Mouse (Mus musculus): ENCODE results near the gene Ntn3. TPM values are rescaled to one million over a fixed set of nuclear protein-coding genes. Genes with fewer than 3 reads are reported as not detected.

Gene Ntn3
- total RNA-seq, 2 experiments from 2014 or later: not detected

DNA sequence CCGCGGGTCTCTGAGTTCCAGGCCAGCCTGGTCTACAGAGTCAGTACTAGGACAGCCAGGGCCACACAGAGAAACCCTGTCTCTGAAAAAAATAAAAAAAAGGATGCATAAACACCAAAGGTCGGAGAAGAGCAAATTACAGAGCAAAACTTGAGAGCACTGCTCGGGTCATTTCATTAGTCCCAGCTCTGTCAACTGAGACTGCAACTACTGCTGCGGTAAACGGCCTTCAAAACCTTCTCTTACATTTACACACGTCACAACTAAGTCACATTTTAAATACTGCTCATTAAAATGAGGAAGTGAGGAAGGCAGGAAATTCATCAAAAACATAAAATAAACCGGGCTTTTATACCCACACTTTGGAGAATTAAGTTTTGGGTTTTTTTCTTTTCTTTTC is 16.5 kb downstream of the Ntn3 start:
- peak; percentile 65 for ATAC-seq (ENCODE audit: poor library complexity, severe bottlenecking)

DNA sequence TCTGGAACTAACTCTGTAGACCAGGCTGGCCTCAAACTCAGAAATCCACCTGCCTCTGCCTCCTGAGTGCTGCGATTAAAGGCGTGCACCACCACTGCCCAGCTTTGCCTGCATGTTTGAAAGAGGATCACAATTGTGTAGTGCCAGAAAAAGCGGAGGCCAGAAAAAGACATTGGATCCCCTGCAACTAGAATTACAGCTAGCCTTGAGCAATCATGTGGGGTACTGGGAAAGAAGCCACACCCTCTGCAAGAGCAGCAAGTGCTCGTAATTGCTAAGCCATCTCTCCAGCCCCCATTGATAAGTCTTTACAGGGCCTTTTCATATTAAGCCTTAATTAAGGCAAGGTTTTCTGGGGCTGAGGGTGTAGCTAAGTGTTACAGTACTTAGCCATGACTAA is 17.9 kb downstream of the Ntn3 start:
- ATAC-seq (ENCODE audit: poor library complexity, severe bottlenecking): peak; percentile 51; the same call in 1 of the 2 replicates

DNA sequence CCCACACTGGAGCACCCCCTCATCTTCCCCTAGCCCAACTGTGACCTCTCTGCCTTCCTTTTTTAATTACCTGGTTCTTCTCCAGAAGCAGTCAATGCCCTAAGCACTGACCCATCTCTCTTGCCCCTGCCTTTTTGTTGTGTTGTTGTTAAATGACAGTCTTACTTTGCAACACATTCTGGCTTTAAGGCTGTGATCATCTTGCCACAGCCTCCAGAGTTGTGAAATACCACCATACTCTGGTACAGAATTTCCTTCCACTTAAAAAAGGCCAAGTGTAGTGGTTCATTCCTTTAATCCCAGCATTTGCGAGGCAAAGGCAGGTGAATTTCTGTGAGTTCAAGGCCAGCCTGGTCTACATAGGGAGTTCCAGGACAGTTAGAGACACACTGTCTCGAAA is 18.4 kb downstream of the Ntn3 start:
- peak; percentile 38; the same call in 1 of the 2 replicates for ATAC-seq (ENCODE audit: poor library complexity, severe bottlenecking)

DNA sequence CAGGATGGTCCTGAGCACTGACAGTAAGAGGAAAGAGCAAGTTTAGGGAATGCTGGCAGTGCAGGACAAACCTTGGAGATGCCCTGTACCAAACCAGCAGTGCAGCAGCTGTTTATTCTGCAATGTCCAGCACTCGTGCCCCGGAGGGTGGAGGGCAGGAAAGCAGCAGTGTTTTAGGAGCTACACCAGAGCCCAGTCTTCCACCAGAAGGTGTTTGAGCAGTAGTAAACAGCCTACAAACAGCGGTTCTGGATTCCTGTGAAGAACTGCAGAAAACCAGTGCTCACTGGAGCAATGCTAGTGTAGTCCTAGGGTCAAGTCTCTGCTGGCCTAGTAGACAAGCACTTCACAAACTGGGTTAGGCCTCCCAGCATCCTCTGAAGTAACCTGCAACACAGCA is 35.1 kb downstream of the Ntn3 start:
- no peak for ATAC-seq (ENCODE audit: poor library complexity, severe bottlenecking)

DNA sequence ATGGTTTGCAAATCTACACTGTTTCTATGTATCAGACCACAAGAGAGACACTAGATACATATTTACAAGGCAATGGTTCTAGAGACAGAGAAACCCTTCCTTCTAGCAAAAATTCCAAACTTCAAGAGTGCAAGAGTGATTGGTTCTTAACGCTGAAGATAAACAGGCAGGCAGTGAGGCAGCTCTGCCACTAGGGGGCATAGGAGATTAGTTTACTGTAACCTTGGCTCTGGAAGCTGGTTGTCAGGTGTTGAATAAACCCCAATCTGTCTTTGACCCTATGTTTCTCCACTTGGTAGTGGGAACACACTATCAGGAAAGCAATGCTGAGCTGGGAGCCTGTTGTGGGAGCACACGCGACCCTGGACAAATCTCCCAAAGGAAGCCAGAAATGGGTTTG is 35.9 kb downstream of the Ntn3 start:
- ATAC-seq (ENCODE audit: poor library complexity, severe bottlenecking): peak; percentile 28; the same call in 1 of the 2 replicates

DNA sequence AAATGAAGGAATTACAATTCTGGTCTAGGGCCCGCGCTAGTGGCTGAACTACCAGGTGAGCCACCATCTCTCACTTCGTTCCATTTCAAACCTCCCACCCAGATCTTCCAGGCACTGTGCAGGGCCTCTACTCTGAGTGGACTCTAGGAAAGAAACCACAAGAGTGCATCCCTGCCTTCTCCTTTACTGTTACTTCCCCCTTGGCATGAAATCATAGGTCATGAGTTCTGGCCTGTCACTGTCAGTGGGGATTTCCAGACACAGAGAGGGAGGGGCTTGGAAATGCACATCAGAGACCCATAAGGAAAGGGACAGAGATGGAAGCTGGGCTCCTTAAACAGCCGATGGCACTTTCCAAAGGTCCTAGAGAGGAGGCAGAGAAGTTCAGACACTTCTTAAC is 37.6 kb downstream of the Ntn3 start:
- peak; percentile 12; the same call in 1 of the 2 replicates for ATAC-seq (ENCODE audit: poor library complexity, severe bottlenecking)

DNA sequence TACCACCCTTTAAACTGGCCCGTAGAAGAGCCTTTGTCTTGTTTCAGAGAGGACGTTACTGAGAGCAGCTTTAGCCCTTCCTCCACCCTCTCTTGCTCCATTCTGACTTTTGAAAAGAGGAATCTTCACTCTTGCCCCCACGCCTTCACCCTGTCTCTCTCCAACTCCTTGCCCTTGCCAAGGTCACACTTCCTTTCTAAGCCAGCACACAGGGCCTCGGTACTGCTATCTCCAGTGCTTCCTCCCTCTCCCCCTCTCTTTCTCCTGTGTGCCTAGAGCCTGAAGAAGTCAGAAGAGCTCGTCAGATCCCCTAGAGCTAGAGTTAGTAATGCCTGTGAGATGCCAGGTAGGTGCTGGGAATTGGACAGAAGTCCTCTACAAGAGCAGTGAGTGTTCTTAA is 38.6 kb downstream of the Ntn3 start:
- peak; percentile 31 for ATAC-seq (ENCODE audit: poor library complexity, severe bottlenecking)

DNA sequence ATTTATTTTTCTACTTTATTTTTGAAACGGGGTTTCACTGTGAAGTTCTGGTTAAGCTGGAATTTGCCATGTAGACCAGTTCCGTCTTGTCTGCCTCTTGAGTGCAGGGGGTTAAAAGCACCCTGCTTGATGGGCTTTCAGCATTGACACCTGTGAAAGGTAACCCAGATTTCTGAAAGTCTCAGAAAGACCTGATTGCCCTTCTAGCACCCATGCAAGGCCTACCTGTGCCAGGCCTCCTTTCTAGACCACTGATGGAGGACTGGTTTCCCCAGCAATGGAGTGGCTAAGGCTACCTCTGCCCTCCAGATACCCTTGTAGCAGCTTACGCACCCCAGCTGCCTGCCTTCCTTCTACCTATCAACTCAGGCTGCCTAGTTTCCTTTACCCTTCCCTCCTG is 39.2 kb downstream of the Ntn3 start:
- ATAC-seq (ENCODE audit: poor library complexity, severe bottlenecking): no peak

DNA sequence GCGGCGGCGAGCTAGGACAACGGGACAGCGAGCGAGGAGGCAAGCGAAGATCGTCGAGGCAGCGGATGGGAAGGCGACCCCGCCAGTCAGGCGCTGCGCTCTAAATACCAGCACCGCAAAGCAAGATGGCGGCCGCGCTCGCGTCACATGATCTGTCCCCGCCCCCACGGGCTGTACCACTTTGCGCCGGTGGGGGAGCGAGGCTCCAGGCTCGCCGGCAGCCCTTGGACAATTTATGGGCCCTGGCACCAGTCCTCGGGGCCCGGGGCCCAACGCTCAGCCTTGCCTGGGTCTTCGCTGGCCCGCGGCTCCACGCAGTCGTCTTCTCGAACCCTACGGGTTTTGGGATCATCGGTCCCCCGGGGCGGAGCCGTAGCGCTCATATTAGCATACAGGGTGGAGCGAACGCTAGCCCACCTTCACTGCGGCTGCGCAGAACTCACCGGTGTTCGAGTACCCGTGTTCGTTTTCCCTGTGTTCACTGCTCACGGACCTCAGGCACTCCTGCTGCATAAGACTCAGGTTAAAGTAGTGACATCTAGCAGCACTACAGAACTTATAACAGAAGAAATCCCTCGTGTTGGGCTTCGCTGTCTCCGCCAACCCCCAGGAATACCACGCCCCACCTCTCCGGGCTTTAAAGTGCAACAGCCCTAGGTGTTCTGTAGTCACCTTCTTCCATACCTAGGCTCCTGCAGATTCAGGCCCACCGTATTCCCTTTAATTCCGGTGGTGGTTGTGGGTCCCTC is 39.8 kb downstream of the Ntn3 start, which contains the start of gene Atp6v0c:
Gene Atp6v0c (minus strand): TSS at position 386 of the 749 bp plus-strand sequence.
- peak; percentile 64 for ATAC-seq (ENCODE audit: poor library complexity, severe bottlenecking)

DNA sequence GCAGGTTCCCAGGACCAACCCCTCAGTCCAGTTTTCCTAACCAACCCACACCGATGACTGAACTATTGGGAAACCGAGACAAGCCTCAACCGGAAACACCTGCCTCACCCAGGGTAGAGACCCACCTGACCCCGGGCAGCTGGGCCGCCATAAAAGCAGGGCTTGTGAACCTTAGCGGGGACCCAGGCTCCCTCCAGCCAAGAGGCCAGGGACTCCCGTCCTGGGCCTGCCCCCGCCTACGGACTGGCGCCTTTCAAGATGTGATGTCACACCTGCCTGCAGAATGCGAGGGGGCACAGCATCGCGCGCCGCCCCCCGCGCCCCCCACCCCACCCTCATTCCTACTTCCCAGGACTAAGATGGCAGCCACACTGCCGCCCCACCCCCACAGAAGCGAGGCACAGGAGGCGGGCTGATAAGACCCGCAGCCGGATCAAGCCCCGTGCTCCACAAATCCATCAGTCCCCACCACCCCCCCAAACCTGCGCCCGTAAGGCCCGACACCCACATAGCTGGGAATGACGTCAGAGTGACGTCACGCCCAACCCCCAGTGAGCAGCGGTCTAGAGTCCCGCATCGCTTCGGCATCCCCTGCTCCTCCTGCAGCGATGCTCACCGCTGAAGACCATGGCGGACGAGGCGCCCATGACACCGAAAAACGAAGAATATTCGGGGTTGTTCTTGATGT is 40.6 kb downstream of the Ntn3 start:
- ATAC-seq (ENCODE audit: poor library complexity, severe bottlenecking): peak; percentile 25

DNA sequence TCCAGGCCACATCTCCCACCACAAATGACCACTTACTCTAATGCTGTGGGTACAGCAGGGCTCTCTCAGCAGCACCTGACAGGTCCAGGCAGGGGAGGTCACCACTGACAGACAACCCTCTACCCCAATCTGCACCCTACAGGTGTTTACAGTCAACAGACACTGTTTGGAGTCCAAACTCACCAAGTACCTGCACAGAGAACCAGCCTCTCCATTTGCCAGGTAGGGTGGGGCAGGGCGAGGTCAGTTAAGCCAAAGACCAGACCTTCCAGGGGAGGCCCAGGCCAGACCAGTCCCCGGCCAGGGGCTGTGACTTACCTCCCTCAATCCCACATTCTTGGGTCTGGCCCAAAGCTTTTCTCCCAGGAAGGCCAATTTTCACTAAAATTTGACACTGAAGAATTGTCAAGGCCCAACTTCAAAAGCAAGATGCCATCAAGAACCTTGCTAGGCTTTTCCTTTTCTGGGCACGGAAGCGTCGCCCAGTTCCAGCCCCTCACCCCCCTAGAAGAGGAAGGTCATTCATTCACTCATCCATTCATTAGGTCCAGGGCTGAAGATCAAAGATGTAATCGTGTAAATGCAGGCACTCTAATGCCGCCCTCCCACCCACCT is 41.3 kb downstream of the Ntn3 start:
- ATAC-seq (ENCODE audit: poor library complexity, severe bottlenecking): no peak

DNA sequence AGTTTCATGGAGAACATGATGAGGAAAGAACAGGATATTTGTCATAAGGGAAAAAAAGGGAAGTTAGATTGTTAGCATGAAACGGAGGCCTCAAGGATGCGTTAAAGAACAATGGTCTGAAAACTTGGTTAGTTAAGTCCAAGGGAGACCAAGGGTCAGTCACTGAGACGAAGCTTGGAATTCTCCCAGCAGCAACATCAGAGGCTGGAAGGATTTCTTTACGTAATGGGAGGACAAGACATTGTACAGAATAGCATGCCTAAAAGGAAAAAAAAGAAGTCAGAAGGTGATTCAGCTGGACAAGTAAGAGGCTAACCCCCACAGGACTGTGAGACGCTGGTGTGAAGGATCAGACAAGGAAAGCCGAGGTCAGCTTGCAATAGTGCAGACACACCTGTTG is 42.2 kb downstream of the Ntn3 start:
- ATAC-seq (ENCODE audit: poor library complexity, severe bottlenecking): no peak

DNA sequence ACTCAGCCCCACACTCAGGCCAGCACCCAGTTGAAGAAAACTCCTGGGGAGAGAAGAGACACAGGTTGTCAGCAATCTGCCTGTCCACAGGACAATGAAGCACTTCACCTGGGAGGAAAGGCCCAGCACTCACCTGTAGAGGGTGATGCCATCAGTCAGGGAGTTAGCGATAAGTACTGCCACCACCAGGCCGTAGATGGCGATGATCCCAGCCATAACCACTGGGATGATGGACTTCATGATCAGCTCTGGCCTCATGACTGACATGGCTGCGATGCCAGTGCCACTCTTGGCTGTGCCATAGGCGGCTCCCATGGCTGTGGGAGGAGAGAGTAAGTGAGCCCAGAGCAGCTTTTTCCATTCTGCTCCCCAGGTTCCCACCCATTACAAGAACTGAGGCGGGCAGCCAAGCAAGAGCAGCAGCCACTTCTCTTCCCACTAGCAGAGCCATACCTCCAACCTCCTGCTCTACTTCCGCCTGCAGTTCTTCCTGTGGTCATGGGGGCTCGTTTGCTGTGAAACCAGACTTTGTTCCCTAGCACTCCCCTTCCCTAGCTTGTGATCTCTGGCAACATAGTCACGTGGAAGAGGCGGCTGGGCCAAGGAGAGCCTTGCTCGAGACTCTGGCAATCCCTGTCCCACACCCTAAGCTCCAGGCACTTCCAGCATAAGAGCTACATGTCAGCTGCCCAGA is 44.6 kb downstream of the Ntn3 start:
- ATAC-seq (ENCODE audit: poor library complexity, severe bottlenecking): peak; percentile 9; the same call in 1 of the 2 replicates

DNA sequence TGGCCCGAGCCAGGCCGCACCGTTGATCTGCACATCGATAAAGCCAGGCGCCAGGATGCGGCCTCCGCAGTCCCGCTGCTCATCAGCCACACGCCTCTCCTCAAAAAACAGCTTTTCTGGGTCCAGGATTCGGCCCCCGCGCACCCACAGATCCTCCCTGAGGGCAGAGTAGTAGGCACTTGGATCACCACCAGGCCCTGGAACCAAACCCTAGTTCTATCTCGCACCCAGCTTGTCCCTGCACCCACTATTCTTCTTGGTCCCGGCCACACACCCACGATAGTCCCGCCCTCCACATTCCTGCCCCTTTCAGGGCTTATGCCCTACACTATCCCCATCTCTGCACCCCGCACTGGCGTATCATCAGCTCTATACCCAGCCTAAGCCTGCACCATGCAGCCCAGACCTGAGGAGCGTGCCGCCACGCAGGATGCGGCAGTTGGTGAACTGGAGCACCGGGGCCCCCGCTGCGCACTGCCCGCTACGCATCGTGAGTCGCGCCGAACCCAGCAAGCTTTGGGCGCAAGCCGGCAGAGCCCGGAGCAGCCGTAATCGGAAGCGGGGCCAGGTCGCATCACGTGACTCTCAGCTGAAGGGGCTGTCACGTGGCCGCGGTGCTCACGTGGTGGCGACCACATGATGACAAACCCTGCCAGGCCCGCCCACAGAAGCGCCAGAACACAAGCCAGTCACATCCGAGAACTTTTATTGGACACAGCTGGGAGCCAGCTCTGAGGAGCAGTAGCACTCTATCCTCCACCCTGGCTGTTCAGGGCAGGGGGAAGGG is 46.0 kb downstream of the Ntn3 start, which contains the start of gene Amdhd2:
Gene Amdhd2 (minus strand): TSS at position 591 of the 787 bp plus-strand sequence.
- ATAC-seq (ENCODE audit: poor library complexity, severe bottlenecking): peak; percentile 69

DNA sequence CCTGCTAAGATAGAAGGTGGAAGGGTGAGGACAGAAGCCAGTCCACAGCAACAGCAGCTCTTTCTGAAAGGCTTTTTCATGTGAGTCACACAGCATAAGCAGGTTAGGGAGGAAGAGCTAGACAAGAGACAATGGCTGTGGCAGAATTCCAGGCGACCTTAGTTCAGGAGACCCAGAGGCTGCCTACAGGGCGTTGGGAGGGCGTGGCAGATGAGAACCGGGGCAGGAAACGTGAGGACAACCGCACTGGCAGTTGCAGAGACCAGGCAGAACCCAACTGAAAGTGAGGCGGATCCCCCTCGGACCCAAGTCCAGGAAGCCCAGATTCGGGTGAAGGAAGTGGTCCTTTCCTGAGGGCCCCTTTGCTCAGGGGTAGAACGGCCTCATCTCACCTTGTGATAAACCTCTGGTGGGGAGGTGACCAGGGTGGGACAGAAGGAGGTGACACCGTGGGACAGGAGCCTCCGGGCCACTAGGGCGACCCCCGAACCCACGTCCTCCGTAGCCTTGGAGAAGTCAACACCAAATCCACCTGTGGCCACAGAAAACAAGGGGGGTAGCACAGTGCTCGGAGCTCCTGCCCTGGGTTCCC is 46.7 kb downstream of the Ntn3 start:
- ATAC-seq (ENCODE audit: poor library complexity, severe bottlenecking): peak; percentile 36

DNA sequence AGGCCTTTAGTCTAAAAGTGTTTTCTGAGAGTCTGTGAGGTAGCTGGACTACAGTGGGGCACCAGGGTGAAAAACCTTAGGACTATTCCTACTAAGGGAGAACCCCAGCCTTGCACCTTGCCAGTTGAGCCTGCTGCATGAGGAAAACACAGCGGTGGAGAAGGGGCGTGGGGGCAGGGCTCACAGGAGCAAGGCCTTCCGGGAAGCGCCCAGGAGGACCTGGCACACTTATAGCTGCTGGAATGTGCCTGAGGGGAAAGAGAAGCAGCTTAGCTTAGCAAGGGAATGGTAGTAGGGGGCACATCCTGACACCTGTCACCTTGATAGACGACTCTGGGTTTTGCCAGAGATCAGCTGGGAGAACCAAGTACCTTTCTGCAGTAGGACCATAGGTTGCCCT is 47.9 kb downstream of the Ntn3 start:
- ATAC-seq (ENCODE audit: poor library complexity, severe bottlenecking): no peak

DNA sequence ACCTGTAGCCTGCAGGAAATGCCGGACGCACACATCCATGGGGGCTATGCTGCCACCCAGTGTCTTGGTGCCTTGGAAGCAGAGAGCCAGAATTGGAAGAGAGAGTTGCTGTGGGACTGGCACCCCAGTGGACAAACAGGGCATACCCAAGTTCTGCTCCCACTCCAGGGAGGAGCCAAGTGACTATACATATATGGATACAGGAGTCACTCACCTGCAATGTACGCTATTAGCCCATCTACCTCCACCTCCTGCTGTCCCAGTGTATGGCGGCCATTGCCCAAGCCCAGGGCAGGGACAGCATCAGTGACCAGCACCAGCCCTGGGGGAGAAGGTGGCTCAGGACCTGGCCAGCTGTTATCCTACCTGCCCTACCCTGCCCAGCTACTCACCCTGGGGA is 51.8 kb downstream of the Ntn3 start:
- ATAC-seq (ENCODE audit: poor library complexity, severe bottlenecking): no peak

DNA sequence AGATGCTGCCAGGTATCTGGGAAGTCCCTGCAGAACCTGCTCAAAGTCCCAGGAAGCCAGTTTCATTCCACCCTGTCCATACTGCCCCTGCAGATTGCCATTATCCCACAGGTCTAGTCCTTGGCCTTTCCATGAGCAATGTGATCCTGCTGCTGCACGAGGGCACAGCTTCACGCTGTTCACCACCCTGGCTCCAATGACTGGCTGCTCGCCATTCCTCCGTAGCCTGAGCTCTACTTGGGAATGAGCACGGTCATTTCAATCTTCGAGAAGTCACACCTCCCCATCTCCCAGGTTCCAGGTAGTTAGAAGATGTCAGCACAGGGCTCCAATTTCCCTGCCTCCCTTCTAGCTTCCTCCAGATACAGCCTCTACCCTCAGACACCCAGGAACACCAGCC is 52.2 kb downstream of the Ntn3 start:
- ATAC-seq (ENCODE audit: poor library complexity, severe bottlenecking): no peak

DNA sequence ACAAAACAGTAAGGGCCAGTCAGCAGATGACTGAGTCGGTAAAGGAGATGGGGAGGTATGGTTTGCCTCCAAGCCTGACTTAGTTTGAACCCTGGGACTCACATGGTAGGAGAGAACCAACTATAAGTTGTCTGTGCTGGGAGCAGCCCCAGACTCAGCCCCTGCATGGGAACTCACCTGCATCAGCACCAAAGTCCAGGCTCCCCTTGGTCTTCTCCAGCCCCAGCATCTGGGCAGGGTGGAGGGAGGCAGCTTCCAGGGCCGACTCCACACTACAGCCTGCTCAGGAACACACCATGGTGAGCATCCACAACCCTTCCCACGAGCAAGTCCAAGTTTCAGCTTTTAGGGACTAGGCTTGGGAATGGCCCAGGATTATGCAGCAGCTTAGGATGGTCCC is 52.9 kb downstream of the Ntn3 start:
- ATAC-seq (ENCODE audit: poor library complexity, severe bottlenecking): no peak

DNA sequence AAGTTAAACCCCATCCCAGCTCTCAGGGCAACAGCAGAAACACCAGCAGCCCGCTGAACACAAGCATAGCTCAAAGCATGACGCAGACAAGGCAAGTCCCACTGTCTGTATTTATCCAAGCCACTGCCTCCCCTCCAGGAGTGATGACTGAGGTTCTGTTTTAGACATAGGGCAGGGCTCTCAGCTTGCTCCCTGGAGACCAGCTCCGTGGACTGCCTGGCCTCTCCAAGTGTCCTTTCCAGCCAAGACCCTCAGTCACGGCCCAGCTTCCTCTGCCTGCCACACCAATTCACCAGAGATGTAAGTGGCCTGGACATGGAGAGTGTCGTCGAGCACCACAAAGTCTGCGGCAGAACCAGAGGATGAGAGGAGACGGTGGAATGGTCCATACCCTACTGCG is 53.6 kb downstream of the Ntn3 start:
- no peak for ATAC-seq (ENCODE audit: poor library complexity, severe bottlenecking)
